Mouse (Mus musculus) forebrain, embryonic 11.5 days (tissue): Measurements from ENCODE around the gene Tnr. TPM values are rescaled to one million over a fixed set of nuclear protein-coding genes. Genes with fewer than 3 reads are reported as not detected.

ENCODE experiments used
- ATAC-seq: fragments of 200-750 bp; cut with Nextera tagmentation; replicated peaks from 2 replicates; pipeline ENCODE4 v1.8.0; 2017; ENCODE audit warnings: moderate TSS enrichment; ENCODE audit not compliant: low FRiP score
- DNase-seq: peaks from one replicate; pipeline ENCODE4 v3.0.0-alpha.2; 2017; ENCODE audit warnings: low spot score
- H3K27ac ChIP-seq: fragments of 300-500 bp; sonication (generic); 2 replicates; pipeline ENCODE4 v1.5.1; 2014; ENCODE audit warnings: low read depth, low read length
- H3K27me3 ChIP-seq: fragments of 300-500 bp; sonication (generic); 2 replicates; pipeline ENCODE4 v1.6.1; 2014; ENCODE audit warnings: mild to moderate bottlenecking, low read length, mixed read lengths; ENCODE audit not compliant: control insufficient read depth, insufficient read depth
- H3K36me3 ChIP-seq: fragments of 300-500 bp; sonication (generic); 2 replicates; pipeline ENCODE4 v1.6.1; 2014; ENCODE audit warnings: mild to moderate bottlenecking, low read length, moderate library complexity, mixed read lengths; ENCODE audit not compliant: control insufficient read depth, insufficient read depth
- H3K4me1 ChIP-seq: fragments of 300-500 bp; sonication (generic); replicated peaks from 2 replicates; pipeline ENCODE4 v1.6.1; 2014; ENCODE audit warnings: low read length, mixed read lengths; ENCODE audit not compliant: control insufficient read depth, insufficient read depth
- H3K4me2 ChIP-seq: fragments of 300-500 bp; sonication (generic); 2 replicates; pipeline ENCODE4 v1.6.1; 2014; ENCODE audit warnings: low read depth, mild to moderate bottlenecking, low read length, moderate library complexity, mixed read lengths; ENCODE audit not compliant: severe bottlenecking
- H3K4me3 ChIP-seq: fragments of 300-500 bp; sonication (generic); 2 replicates; pipeline ENCODE4 v1.5.1; 2014; ENCODE audit warnings: low read depth, low read length
- H3K9ac ChIP-seq: fragments of 300-500 bp; sonication (generic); 2 replicates; pipeline ENCODE4 v1.6.1; 2014; ENCODE audit warnings: low read length
- H3K9me3 ChIP-seq: fragments of 300-500 bp; sonication (generic); 2 replicates; pipeline ENCODE4 v1.6.1; 2016; ENCODE audit warnings: low read length, mixed read lengths; ENCODE audit not compliant: control insufficient read depth
- WGBS: fragments of 180-500 bp; shearing (Covaris S2); extraction: QIAGEN DNeasy Blood & Tissue Kit; methylation state at CpG from one replicate; pipeline ENCODE4 v1.1.7; 2014; 5-methylcytosine and 5-hydroxymethylcytosine counted together
- polyA plus RNA-seq: library from polyadenylated mRNA; unstranded; fragments of >200 nt; fragmentation: Nextera tagmentation; extraction: Ambion mirVana; gene quantifications from 2 replicates; pipeline ENCODE4 v1.2.1, GENCODE M21; 2014

The Tnr gene
- polyA plus RNA-seq, 1 experiment from 2014 or later = 0.77 TPM

- Histone ChIP-seq H3K36me3 (no peaks in the 10 kb centered on the region), H3K9me3 (no peaks in the 10 kb centered on the region), H3K4me3 (no peak overlapping the region), H3K9ac (no peak overlapping the region), H3K27me3 (no peaks in the 10 kb centered on the region), H3K4me1 (0 out of 2 replicates have a peak, but pooled peaks cover 2% of the 10 kb centered on the region), H3K27ac (no peak overlapping the region), H3K4me2 (no peak overlapping the region)
- no peak for DNase-seq
- 26% methylated on average over 3 of the region's 3 CpGs for WGBS
- ATAC-seq = peak; percentile 76
Observed at GRCm38 (mm10) chr1:159777107-159777506, 253.5 kb downstream of the Tnr start.

- Histone ChIP-seq H3K4me3 (no peak overlapping the region), H3K36me3 (no peaks in the 10 kb centered on the region), H3K27ac (no peak overlapping the region), H3K27me3 (no peaks in the 10 kb centered on the region), H3K9ac (no peak overlapping the region), H3K4me2 (no peak overlapping the region), H3K4me1 (0 out of 2 replicates have a peak, but pooled peaks cover 2% of the 10 kb centered on the region), H3K9me3 (no peaks in the 10 kb centered on the region)
- ATAC-seq = no peak
- whole genome bisulfite sequencing = 90% methylated on average over 3 of the region's 3 CpGs
- DNase-seq = no peak
Observed at GRCm38 (mm10) chr1:159779424-159779823, 255.9 kb downstream of the Tnr start.

GRCm38 (mm10) chr1:159783842-159784241 lies 260.3 kb downstream of the Tnr start:
- DNase-seq (peak; percentile 64), ATAC-seq (peak; percentile 51; the same call in 1 of the 2 replicates)
- H3K4me3 ChIP-seq = no peak overlapping the region
- no peaks in the 10 kb centered on the region for H3K9me3 ChIP-seq
- no peak overlapping the region for H3K9ac ChIP-seq
- no peak overlapping the region for H3K27ac ChIP-seq
- WGBS = 30% methylated on average over 5 of the region's 5 CpGs
- no peaks in the 10 kb centered on the region for H3K27me3 ChIP-seq
- no peaks in the 10 kb centered on the region for H3K4me1 ChIP-seq
- H3K36me3 ChIP-seq = no peaks in the 10 kb centered on the region
- H3K4me2 ChIP-seq = no peak overlapping the region

DNA sequence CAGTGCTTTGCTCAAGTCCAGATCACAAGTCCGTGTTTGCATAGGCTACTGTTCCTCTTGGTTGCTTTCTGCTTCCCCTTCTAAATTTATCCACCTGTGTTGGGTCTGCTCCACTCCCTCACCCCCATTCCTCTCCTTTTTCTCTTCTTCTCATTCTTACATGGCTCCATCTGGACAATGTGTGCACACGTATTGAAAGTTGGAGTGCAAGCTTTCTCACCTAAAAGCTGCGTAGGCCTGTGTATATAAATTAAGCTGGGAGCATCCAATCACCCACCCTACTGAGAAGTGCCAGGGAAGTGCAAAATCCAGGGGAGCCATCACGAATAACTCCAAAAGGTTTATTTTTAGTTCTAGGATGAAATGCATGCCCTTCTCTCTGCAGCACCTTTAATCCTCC lies 264.7 kb downstream of the Tnr start:
- no peaks in the 10 kb centered on the region for H3K27me3 ChIP-seq
- H3K36me3 ChIP-seq = no peaks in the 10 kb centered on the region
- no peaks in the 10 kb centered on the region for H3K4me1 ChIP-seq
- no peak overlapping the region for H3K9ac ChIP-seq
- no peak for ATAC-seq
- 67% methylated on average over 4 of the region's 4 CpGs for WGBS
- H3K9me3 ChIP-seq = no peaks in the 10 kb centered on the region
- no peak for DNase-seq
- H3K4me3 ChIP-seq = no peak overlapping the region
- H3K27ac ChIP-seq = no peak overlapping the region
- H3K4me2 ChIP-seq = no peak overlapping the region

DNA sequence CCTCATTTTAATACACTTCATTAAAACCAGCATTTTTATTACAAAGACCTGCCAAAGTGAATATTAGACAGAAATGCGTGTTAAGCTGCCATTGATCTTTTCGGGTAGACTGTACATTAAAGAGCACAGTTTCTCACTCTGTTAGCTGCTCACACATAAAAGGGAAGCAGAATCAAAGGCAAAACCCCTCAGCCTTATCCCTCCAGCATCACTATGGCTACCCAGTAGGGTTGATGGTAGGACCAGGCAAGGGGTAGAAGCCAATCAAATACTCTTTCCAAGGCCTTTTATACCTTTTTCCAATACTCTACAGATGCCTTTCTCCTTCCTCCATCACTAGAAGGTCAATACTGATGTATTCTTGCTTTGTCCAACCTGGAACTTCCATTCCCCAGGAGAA lies 269.0 kb downstream of the Tnr start:
- whole genome bisulfite sequencing = 96% methylated on average over 2 of the region's 2 CpGs
- DNase-seq (no peak), ATAC-seq (no peak)
- Histone ChIP-seq H3K27ac (no peak overlapping the region), H3K4me1 (no peaks in the 10 kb centered on the region), H3K36me3 (no peaks in the 10 kb centered on the region), H3K4me2 (no peak overlapping the region), H3K4me3 (no peak overlapping the region), H3K9ac (no peak overlapping the region), H3K27me3 (no peaks in the 10 kb centered on the region), H3K9me3 (no peaks in the 10 kb centered on the region)

DNA sequence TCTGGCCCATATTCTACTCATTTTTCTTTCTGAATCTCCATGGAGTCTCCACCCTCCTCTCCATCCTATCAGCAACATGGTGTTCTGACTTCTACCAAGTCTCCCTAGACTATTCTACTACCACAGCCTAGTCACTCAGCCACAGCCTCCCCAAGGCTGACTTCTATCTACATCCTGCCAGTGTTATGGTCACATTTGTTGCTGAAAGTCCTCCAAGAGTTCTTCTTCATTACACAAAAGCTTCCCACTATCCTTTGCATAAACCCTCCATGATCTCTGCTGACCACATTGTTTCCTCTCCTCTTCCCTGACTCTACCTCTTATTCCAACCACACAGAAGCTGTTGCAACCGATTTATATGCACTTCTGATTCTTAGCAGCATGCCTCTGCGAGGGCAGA lies 272.5 kb downstream of the Tnr start:
- Histone ChIP-seq H3K36me3 (no peaks in the 10 kb centered on the region), H3K27ac (no peak overlapping the region), H3K4me1 (no peaks in the 10 kb centered on the region), H3K27me3 (no peaks in the 10 kb centered on the region), H3K9me3 (no peaks in the 10 kb centered on the region), H3K4me3 (no peak overlapping the region), H3K4me2 (no peak overlapping the region), H3K9ac (no peak overlapping the region)
- ATAC-seq (no peak), DNase-seq (no peak)
- WGBS = 80% methylated on average over 2 of the region's 2 CpGs

GRCm38 (mm10) chr1:159800366-159800765 lies 276.8 kb downstream of the Tnr start:
- no peaks in the 10 kb centered on the region for H3K9me3 ChIP-seq
- no peaks in the 10 kb centered on the region for H3K36me3 ChIP-seq
- no peak overlapping the region for H3K4me3 ChIP-seq
- H3K4me1 ChIP-seq = no peaks in the 10 kb centered on the region
- DNase-seq (no peak), ATAC-seq (no peak)
- no peaks in the 10 kb centered on the region for H3K27me3 ChIP-seq
- H3K9ac ChIP-seq = no peak overlapping the region
- 89% methylated on average over 5 of the region's 5 CpGs for WGBS
- no peak overlapping the region for H3K4me2 ChIP-seq
- H3K27ac ChIP-seq = no peak overlapping the region

DNA sequence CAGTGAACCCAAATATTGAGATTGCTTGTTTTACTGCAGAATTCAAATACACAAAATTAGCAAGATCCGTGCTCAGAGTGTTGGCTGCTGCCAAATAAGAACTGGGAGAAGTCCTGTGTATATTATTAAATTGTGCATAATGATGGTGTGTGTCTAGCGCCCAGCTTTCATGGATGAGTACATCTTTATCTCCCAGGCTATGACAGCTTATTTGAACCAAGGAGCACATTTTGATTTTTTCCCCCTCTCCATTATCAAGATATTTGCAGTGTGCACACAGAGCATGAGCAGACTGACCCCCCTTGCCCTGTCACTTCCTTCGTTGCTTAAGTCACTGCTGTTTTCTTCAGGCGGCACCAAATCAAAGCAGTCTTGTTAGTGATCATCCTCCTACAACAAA lies 278.2 kb downstream of the Tnr start:
- no peak for DNase-seq
- Histone ChIP-seq H3K36me3 (no peaks in the 10 kb centered on the region), H3K4me1 (no peaks in the 10 kb centered on the region), H3K9me3 (no peaks in the 10 kb centered on the region), H3K4me3 (no peak overlapping the region), H3K4me2 (no peak overlapping the region), H3K9ac (no peak overlapping the region), H3K27me3 (no peaks in the 10 kb centered on the region), H3K27ac (no peak overlapping the region)
- ATAC-seq = no peak
- 77% methylated on average over 4 of the region's 4 CpGs for WGBS

GRCm38 (mm10) chr1:159803711-159804110 lies 280.1 kb downstream of the Tnr start:
- no peak for DNase-seq
- Histone ChIP-seq H3K4me1 (no peaks in the 10 kb centered on the region), H3K27ac (no peak overlapping the region), H3K4me2 (no peak overlapping the region), H3K27me3 (no peaks in the 10 kb centered on the region), H3K9ac (no peak overlapping the region), H3K9me3 (no peaks in the 10 kb centered on the region), H3K4me3 (no peak overlapping the region), H3K36me3 (no peaks in the 10 kb centered on the region)
- no peak for ATAC-seq
